ENCODE assay signal across 8 mouse cellular contexts in the genomic region with DNA sequence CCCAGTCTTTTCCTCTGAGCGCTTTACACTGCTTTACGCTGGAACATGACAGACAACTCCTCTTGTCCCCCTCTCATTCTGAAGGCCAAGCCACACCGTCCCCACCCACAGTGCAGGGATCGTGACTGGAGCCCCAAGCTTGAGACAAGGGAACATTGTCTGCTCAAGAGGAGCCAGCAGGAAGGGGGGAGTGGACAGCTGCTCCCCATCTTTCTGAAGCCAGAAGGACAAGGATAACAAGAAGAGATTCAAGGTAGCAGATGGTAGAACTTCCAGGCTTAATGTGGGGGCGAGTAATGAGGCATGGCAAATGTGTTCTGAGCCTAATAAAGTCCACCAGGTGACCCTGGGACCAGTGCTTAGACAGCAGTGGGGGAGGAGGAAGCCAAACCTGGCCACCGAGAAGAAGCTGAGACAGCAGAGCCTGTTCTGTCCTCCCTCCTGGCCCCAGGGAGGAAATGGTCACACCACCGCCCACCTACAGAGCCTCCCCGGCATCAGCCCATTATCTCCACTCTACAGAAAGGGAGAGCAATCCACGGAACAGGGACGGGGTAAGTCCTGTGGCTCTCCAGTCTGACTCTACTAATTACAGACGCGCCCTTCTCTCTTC. TPM values are rescaled to one million over a fixed set of nuclear protein-coding genes. Genes with fewer than 3 reads are reported as not detected.
DNase-seq lines count a peak whose midpoint lies in the region; ATAC-seq and TF ChIP-seq lines count a peak whose summit lies in the region.

No protein-coding gene starts in this region.

- H3K36me3 ChIP-seq in forebrain, embryonic 10.5 days (replicated peaks), result peaks cover 82% of the 10 kb centered on the region
- no peaks in the 10 kb centered on the region for H3K36me3 ChIP-seq in midbrain, embryonic 15.5 days (replicated peaks)

- peak in 1 of 2 experiments; percentile 60 for DNase-seq in left cerebral cortex, adult 2 months (ENCODE audit: extremely low spot score in 1 of 2, low spot score in 2 of 2)
- DNase-seq in left cerebral cortex, postnatal 4 days, result no peak
- no peak for DNase-seq in forebrain, embryonic 10.5 days (ENCODE audit: extremely low spot score, low spot score)
- DNase-seq in kidney, adult 9 months, result peak; percentile 61
- DNase-seq in MN1 (ENCODE audit: low spot score), result no peak
- no peak for DNase-seq in adrenal gland, adult 18-20 months (ENCODE audit: low spot score in 2 of 2)
- no peak for DNase-seq in spleen, postnatal 10 days (ENCODE audit: low spot score in 2 of 2)

- peak overlapping the region; percentile 7; the same call in 1 of the 2 replicates for H3K9ac ChIP-seq in midbrain, embryonic 15.5 days

- 32% methylated on average over 12 of the region's 12 CpGs for WGBS in forebrain, embryonic 10.5 days
- WGBS in midbrain, embryonic 15.5 days, result 30% methylated on average over 12 of the region's 12 CpGs

- ATAC-seq in midbrain, embryonic 15.5 days (replicated peaks), result no peak

- H3K4me2 ChIP-seq in midbrain, embryonic 15.5 days, result peak overlapping the region; percentile 89

- peak overlapping the region; percentile 75 for H3K27ac ChIP-seq in left cerebral cortex, adult 2 months
- H3K27ac ChIP-seq in forebrain, embryonic 10.5 days, result peak overlapping the region; percentile 75
- no peak overlapping the region for H3K27ac ChIP-seq in midbrain, embryonic 15.5 days

- no peak for TF ChIP-seq CTCF in left cerebral cortex, adult 2 months (IDR thresholded peaks at IDR 0.05)

- H3K4me3 ChIP-seq in left cerebral cortex, adult 2 months, result peak overlapping the region; percentile 26
- H3K4me3 ChIP-seq in forebrain, embryonic 10.5 days, result peak overlapping the region; percentile 84
- H3K4me3 ChIP-seq in midbrain, embryonic 15.5 days, result no peak overlapping the region

- intact Hi-C loops in left cerebral cortex, adult 2 months (cut with DNase I), result no loop called here
- intact Hi-C loops in left cerebral cortex, postnatal 4 days (cut with DNase I), result loop anchor here (10.0 kb wide), 1 partner anchor 448 kb away; no protein-coding TSS in a partner anchor

- H3K27me3 ChIP-seq in forebrain, embryonic 10.5 days (ENCODE audit: poor library complexity, severe bottlenecking), result peaks cover 21% of the 10 kb centered on the region
- peaks cover 34% of the 10 kb centered on the region for H3K27me3 ChIP-seq in midbrain, embryonic 15.5 days (replicated peaks)

- H3K9me3 ChIP-seq in forebrain, embryonic 10.5 days, result no peaks in the 10 kb centered on the region
- no peaks in the 10 kb centered on the region for H3K9me3 ChIP-seq in midbrain, embryonic 15.5 days

- H3K4me1 ChIP-seq in forebrain, embryonic 10.5 days, result peaks cover 97% of the 10 kb centered on the region
- H3K4me1 ChIP-seq in midbrain, embryonic 15.5 days, result peaks cover 44% of the 10 kb centered on the region

RNA-seq across cellular contexts. Expression of a gene that starts 5.5 kb away (rescaled TPM):
- total RNA-seq in left cerebral cortex, adult 2 months (2021), result 100 to 1,000 TPM; 134 to 142 TPM
- 10 to 100 TPM; 44.2 to 45.3 TPM for total RNA-seq in left cerebral cortex, postnatal 4 days (2021)
- 6.5 TPM in 2 replicates for polyA plus RNA-seq in forebrain, embryonic 10.5 days (2016; fragmentation: Nextera tagmentation; extraction: Ambion mirVana)
- polyA plus RNA-seq in midbrain, embryonic 15.5 days (2015; fragmentation: Nextera tagmentation; extraction: Ambion mirVana), result 13.9 and 14.4 TPM in 2 replicates
- total RNA-seq in adrenal gland, adult 18-20 months (2021), result 10 to 100 TPM; 50.4 to 79.5 TPM

RNA-seq across cellular contexts. Expression of a gene that starts 48.0 kb away (rescaled TPM):
- 1 to 10 TPM; 2.3 to 4.0 TPM for total RNA-seq in left cerebral cortex, adult 2 months (2021)
- 1 to 10 TPM; 2.0 to 2.5 TPM for total RNA-seq in left cerebral cortex, postnatal 4 days (2021)
- polyA plus RNA-seq in forebrain, embryonic 10.5 days (2016; fragmentation: Nextera tagmentation; extraction: Ambion mirVana), result 1.5 and 2.0 TPM in 2 replicates
- polyA plus RNA-seq in midbrain, embryonic 15.5 days (2015; fragmentation: Nextera tagmentation; extraction: Ambion mirVana), result 3.2 and 3.6 TPM in 2 replicates
- 1 to 10 TPM; 3.1 to 5.4 TPM for total RNA-seq in adrenal gland, adult 18-20 months (2021)
